ENCODE assay signal across 33 mouse cellular contexts in genomic region chr1:165250546-165250945, GRCm38 (mm10). TPM values are rescaled to one million over a fixed set of nuclear protein-coding genes. Genes with fewer than 3 reads are reported as not detected.
"Had no signal": no experiment of that assay in that cellular context is flagged by ENCODE, and none has a peak within 500 bp of the region (broad histone marks: within the 10 kb centered on the region; RNA-seq: fewer than 3 reads in every experiment).

No protein-coding gene starts in this region.

- H3K27me3 ChIP-seq: limb, embryonic 12.5 days; limb, embryonic 13.5 days; limb, embryonic 15.5 days; liver, embryonic 13.5 days; liver, embryonic 15.5 days; lung, embryonic 15.5 days; midbrain, embryonic 12.5 days; midbrain, embryonic 13.5 days; midbrain, embryonic 15.5 days; neural tube, embryonic 12.5 days had no signal

- H3K36me3 ChIP-seq: limb, embryonic 10.5 days; limb, embryonic 12.5 days; limb, embryonic 13.5 days; limb, embryonic 15.5 days; liver, embryonic 12.5 days; liver, embryonic 13.5 days; liver, embryonic 15.5 days; lung, embryonic 15.5 days; midbrain, embryonic 10.5 days; midbrain, embryonic 12.5 days; midbrain, embryonic 13.5 days; midbrain, embryonic 15.5 days; neural tube, embryonic 12.5 days had no signal

- H3K9me3 ChIP-seq: limb, embryonic 10.5 days; limb, embryonic 12.5 days; limb, embryonic 13.5 days; limb, embryonic 15.5 days; liver, embryonic 12.5 days; liver, embryonic 13.5 days; liver, embryonic 15.5 days; lung, embryonic 15.5 days; midbrain, embryonic 10.5 days; midbrain, embryonic 12.5 days; midbrain, embryonic 13.5 days; midbrain, embryonic 15.5 days; neural tube, embryonic 12.5 days had no signal

- H3K4me2 ChIP-seq: limb, embryonic 12.5 days; limb, embryonic 13.5 days; limb, embryonic 15.5 days; liver, embryonic 11.5 days; liver, embryonic 12.5 days; liver, embryonic 13.5 days; liver, embryonic 15.5 days; lung, embryonic 14.5 days; lung, embryonic 15.5 days; midbrain, embryonic 11.5 days; midbrain, embryonic 12.5 days; midbrain, embryonic 13.5 days; midbrain, embryonic 15.5 days; neural tube, embryonic 12.5 days had no signal

- H3K27ac ChIP-seq: limb, embryonic 10.5 days; limb, embryonic 12.5 days; limb, embryonic 13.5 days; limb, embryonic 15.5 days; liver, embryonic 12.5 days; liver, embryonic 13.5 days; liver, embryonic 14.5 days; liver, embryonic 15.5 days; lung, embryonic 15.5 days; macrophage; midbrain, embryonic 10.5 days; midbrain, embryonic 12.5 days; midbrain, embryonic 13.5 days; midbrain, embryonic 15.5 days; neural tube, embryonic 12.5 days had no signal

- ATAC-seq: liver, embryonic 12.5 days; liver, postnatal 0 days; lung, postnatal 0 days; midbrain, embryonic 13.5 days; midbrain, embryonic 15.5 days; midbrain, embryonic 16.5 days had no signal

- H3K4me1 ChIP-seq: limb, embryonic 10.5 days; limb, embryonic 12.5 days; limb, embryonic 13.5 days; limb, embryonic 15.5 days; liver, embryonic 12.5 days; liver, embryonic 13.5 days; liver, embryonic 15.5 days; lung, embryonic 15.5 days; midbrain, embryonic 10.5 days; midbrain, embryonic 12.5 days; midbrain, embryonic 13.5 days; midbrain, embryonic 15.5 days; neural tube, embryonic 12.5 days had no signal

- DNase-seq: left cerebral cortex, postnatal 4 days; liver; liver, embryonic 13.5 days; liver, postnatal 0 days; lung, adult 18-20 months; lung, adult 2 months; lung, embryonic 14.5 days; lung, postnatal 10 days; lung, postnatal 14 days; lung, postnatal 36 days; lung, postnatal 4 days; midbrain, embryonic 14.5 days had no signal

- H3K9ac ChIP-seq: limb, embryonic 12.5 days; limb, embryonic 13.5 days; limb, embryonic 15.5 days; liver, embryonic 12.5 days; liver, embryonic 13.5 days; liver, embryonic 14.5 days; liver, embryonic 15.5 days; liver, postnatal 0 days; lung, embryonic 14.5 days; lung, embryonic 15.5 days; midbrain, embryonic 12.5 days; midbrain, embryonic 13.5 days; midbrain, embryonic 15.5 days; neural tube, embryonic 12.5 days had no signal

- H3K4me3 ChIP-seq: limb, embryonic 10.5 days; limb, embryonic 12.5 days; limb, embryonic 13.5 days; limb, embryonic 15.5 days; liver, embryonic 12.5 days; liver, embryonic 13.5 days; liver, embryonic 15.5 days; lung, embryonic 15.5 days; megakaryocyte, embryonic 14.5 days; midbrain, embryonic 10.5 days; midbrain, embryonic 12.5 days; midbrain, embryonic 13.5 days; midbrain, embryonic 15.5 days; myocyte; neural tube, embryonic 12.5 days had no signal

RNA-seq across cellular contexts. Expression of gene Gpr161, which starts 45.0 kb away (rescaled TPM):
- total RNA-seq: monocyte, adult 5-6 weeks had no signal
- polyA plus RNA-seq: macrophage had no signal
